Mouse (Mus musculus): ENCODE data around the gene 4930451I11Rik.
A peak's percentile ranks its signal among the peaks of the same experiment; 100 is the strongest.

Gene 4930451I11Rik

GRCm38 (mm10) chr7:126832036-126832598, 678 bp upstream of the 4930451I11Rik start:
- DNase-seq: peak; percentile 87

GRCm38 (mm10) chr7:126825952-126826351, 5.5 kb downstream of the 4930451I11Rik start:
- no peak for DNase-seq

GRCm38 (mm10) chr7:126825403-126825802, 6.0 kb downstream of the 4930451I11Rik start:
- DNase-seq: peak; percentile 54

GRCm38 (mm10) chr7:126823940-126824339, 7.5 kb downstream of the 4930451I11Rik start:
- DNase-seq: no peak

- DNase-seq: peak; percentile 53
These were observed 8.2 kb downstream of the 4930451I11Rik start for GRCm38 (mm10) chr7:126823202-126823711.

GRCm38 (mm10) chr7:126822741-126823140, 8.7 kb downstream of the 4930451I11Rik start:
- no peak for DNase-seq

GRCm38 (mm10) chr7:126821835-126822511, 9.5 kb downstream of the 4930451I11Rik start:
- DNase-seq: peak; percentile 87

- DNase-seq: no peak
These were observed 12.6 kb downstream of the 4930451I11Rik start for GRCm38 (mm10) chr7:126818818-126819217.

- DNase-seq: no peak
These were observed 13.8 kb downstream of the 4930451I11Rik start for GRCm38 (mm10) chr7:126817595-126817994.

GRCm38 (mm10) chr7:126816494-126816893, 14.9 kb downstream of the 4930451I11Rik start:
- no peak for DNase-seq

GRCm38 (mm10) chr7:126815726-126816222, 15.7 kb downstream of the 4930451I11Rik start:
- DNase-seq: no peak

- DNase-seq: no peak
These were observed 21.6 kb downstream of the 4930451I11Rik start for GRCm38 (mm10) chr7:126809723-126810369.

- peak; percentile 95 for DNase-seq
These were observed 22.6 kb downstream of the 4930451I11Rik start for GRCm38 (mm10) chr7:126808703-126809455.

- no peak for DNase-seq
These were observed 24.0 kb downstream of the 4930451I11Rik start for GRCm38 (mm10) chr7:126807405-126807804.

- no peak for DNase-seq
These were observed 24.5 kb downstream of the 4930451I11Rik start for GRCm38 (mm10) chr7:126806956-126807355.

GRCm38 (mm10) chr7:126803751-126804150, 27.7 kb downstream of the 4930451I11Rik start:
- DNase-seq: no peak

- no peak for DNase-seq
These were observed 28.3 kb downstream of the 4930451I11Rik start for GRCm38 (mm10) chr7:126803181-126803580.

- DNase-seq: no peak
These were observed 29.1 kb downstream of the 4930451I11Rik start for GRCm38 (mm10) chr7:126802134-126802889.

- no peak for DNase-seq
These were observed 30.4 kb downstream of the 4930451I11Rik start for GRCm38 (mm10) chr7:126801057-126801422.

- no peak for DNase-seq
These were observed 31.0 kb downstream of the 4930451I11Rik start for GRCm38 (mm10) chr7:126800269-126801056.
